Mouse (Mus musculus) liver, postnatal 0 days (tissue): ENCODE measurements around the gene Men1.

Experiments
- CTCF ChIP-seq: sonication (generic); IDR thresholded peaks from 2 replicates; pipeline ENCODE4 v1.5.1; 2016; ENCODE audit warnings: antibody characterized with exemption, low read depth
- EP300 ChIP-seq: IDR thresholded peaks from 2 replicates; pipeline ENCODE4 v1.6.1; 2016; ENCODE audit warnings: antibody characterized with exemption, low read depth, mild to moderate bottlenecking

DNA sequence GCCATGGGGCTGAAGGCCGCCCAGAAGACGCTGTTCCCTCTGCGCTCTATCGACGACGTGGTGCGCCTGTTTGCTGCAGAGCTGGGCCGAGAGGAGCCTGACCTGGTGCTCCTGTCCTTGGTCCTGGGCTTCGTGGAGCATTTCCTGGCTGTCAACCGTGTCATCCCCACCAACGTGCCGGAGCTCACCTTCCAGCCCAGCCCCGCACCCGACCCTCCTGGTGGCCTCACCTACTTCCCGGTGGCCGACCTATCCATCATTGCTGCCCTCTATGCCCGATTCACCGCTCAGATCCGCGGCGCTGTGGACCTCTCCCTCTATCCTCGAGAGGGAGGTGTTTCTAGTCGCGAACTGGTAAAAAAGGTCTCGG, 664 bp downstream of the Men1 start:
- TF ChIP-seq EP300 (no peak), CTCF (no peak)
